Comparison of ENCODE assay signal across 8 mouse cellular contexts in the genomic region with DNA sequence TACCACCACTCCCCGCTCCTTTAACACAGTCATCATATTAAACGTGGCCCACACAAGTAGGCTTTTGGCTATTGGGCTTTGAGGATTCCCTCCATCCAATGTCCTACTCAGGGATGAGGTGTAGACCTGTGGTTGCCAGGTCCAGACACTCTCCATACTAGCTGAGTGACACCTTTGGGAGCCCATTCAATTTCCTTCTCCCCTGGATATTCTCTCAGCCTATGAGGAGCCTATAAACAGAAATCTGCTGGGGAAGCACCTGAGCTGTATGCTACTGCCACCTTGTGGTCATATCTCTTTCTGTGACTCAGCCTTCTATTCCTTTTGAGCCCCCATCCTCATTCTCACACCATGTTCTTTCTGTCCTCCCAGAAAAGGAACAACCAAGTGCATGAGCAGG.
DNase-seq lines count a peak whose midpoint lies in the region.

No protein-coding gene starts in this region.

- DNase-seq in gastrocnemius, adult 18-20 months (ENCODE audit: low spot score): peak; percentile 3
- no peak for DNase-seq in gastrocnemius, postnatal 36 days
- DNase-seq in 416B (ENCODE audit: low read depth): peak; percentile 33
- DNase-seq in c-Kit-positive CD71-positive TER-119-positive erythroid progenitor cells, embryonic 14.5 days (ENCODE audit: low spot score): peak; percentile 2
- DNase-seq in kidney, postnatal 14 days: peak; percentile 5
- peak; percentile 64 for DNase-seq in retina, embryonic 14.5 days (ENCODE audit: low spot score)
- DNase-seq in urinary bladder, postnatal 14 days (ENCODE audit: low spot score): no peak
- DNase-seq in spleen, adult 18-20 months: no peak

- intact Hi-C loops in gastrocnemius, postnatal 36 days (cut with DNase I): no loop called here

Comparison
In these comparisons a context has a peak if more than half of its experiments do, and no peak if none do; other contexts are left out.
1. DNase-seq: peak in gastrocnemius, adult 18-20 months (single experiment), 416B (single experiment), c-Kit-positive CD71-positive TER-119-positive erythroid progenitor cells, embryonic 14.5 days (single experiment), kidney, postnatal 14 days (single experiment) and retina, embryonic 14.5 days (single experiment); none in gastrocnemius, postnatal 36 days (0 of 2), urinary bladder, postnatal 14 days (single experiment) and spleen, adult 18-20 months (0 of 2).